Mouse (Mus musculus): Measurements from ENCODE around the gene Arhgef16. TPM values are rescaled to one million over a fixed set of nuclear protein-coding genes. Genes with fewer than 3 reads are reported as not detected.

The Arhgef16 gene
- polyA plus RNA-seq, 1 experiment from 2014 or later: 0.32 TPM

- DNase-seq (ENCODE audit: low spot score) (no peak), ATAC-seq (no peak)
- no peaks in the 10 kb centered on the region for H3K9me3 ChIP-seq (replicated peaks; ENCODE audit: control insufficient read depth, low read length)
- H3K4me2 ChIP-seq (ENCODE audit: low read length): no peak overlapping the region
- 86% methylated on average over 6 of the region's 6 CpGs for WGBS
- H3K27me3 ChIP-seq (replicated peaks; ENCODE audit: control insufficient read depth, insufficient read depth, low read length): no peaks in the 10 kb centered on the region
- H3K36me3 ChIP-seq (ENCODE audit: control insufficient read depth, insufficient read depth, low read length): 0 out of 2 replicates have a peak, but pooled peaks cover 4% of the 10 kb centered on the region
- H3K4me1 ChIP-seq (ENCODE audit: control insufficient read depth, insufficient read depth, low read length): no peaks in the 10 kb centered on the region
- no peak overlapping the region for H3K4me3 ChIP-seq (ENCODE audit: low read depth, low read length)
- H3K9ac ChIP-seq (ENCODE audit: low read length): no peak overlapping the region
- no peak overlapping the region for H3K27ac ChIP-seq (ENCODE audit: low read depth, low read length)
Measured at GRCm38 (mm10) chr4:154267511-154267910, 34.0 kb downstream of the Arhgef16 start.

GRCm38 (mm10) chr4:154262071-154262470, 39.4 kb downstream of the Arhgef16 start:
- no peak for ATAC-seq
- DNase-seq (ENCODE audit: low spot score): no peak
- Histone ChIP-seq H3K4me3 (ENCODE audit: low read depth, low read length) (no peak overlapping the region), H3K36me3 (ENCODE audit: control insufficient read depth, insufficient read depth, low read length) (0 out of 2 replicates have a peak, but pooled peaks cover 4% of the 10 kb centered on the region), H3K27ac (ENCODE audit: low read depth, low read length) (no peak overlapping the region), H3K27me3 (replicated peaks; ENCODE audit: control insufficient read depth, insufficient read depth, low read length) (no peaks in the 10 kb centered on the region), H3K4me2 (ENCODE audit: low read length) (no peak overlapping the region), H3K9me3 (replicated peaks; ENCODE audit: control insufficient read depth, low read length) (no peaks in the 10 kb centered on the region), H3K4me1 (ENCODE audit: control insufficient read depth, insufficient read depth, low read length) (no peaks in the 10 kb centered on the region), H3K9ac (ENCODE audit: low read length) (no peak overlapping the region)
- 43% methylated on average over 4 of the region's 4 CpGs for WGBS

DNA sequence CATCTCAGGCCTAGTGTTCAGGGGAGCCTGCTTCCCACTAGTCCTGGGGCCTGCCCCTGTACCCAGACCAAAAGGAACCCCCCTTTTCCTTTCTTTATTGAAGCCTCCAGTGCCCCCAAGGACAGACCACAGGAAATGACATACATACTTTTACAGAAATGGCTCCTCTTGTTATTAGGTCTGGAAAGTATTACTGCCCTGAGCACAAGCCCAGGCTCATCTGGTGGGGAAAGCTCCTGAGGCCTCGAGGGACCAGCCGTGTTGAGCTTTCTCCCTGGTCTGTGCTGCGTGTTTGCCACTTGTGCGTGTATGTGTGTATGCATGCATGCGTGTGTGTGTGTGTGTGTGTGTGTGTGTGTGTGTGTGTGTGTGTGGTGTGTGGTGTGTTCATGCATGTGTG, 40.7 kb downstream of the Arhgef16 start:
- ATAC-seq (no peak), DNase-seq (ENCODE audit: low spot score) (no peak)
- Histone ChIP-seq H3K9ac (ENCODE audit: low read length) (no peak overlapping the region), H3K4me2 (ENCODE audit: low read length) (no peak overlapping the region), H3K9me3 (replicated peaks; ENCODE audit: control insufficient read depth, low read length) (no peaks in the 10 kb centered on the region), H3K27me3 (replicated peaks; ENCODE audit: control insufficient read depth, insufficient read depth, low read length) (no peaks in the 10 kb centered on the region), H3K27ac (ENCODE audit: low read depth, low read length) (no peak overlapping the region), H3K4me1 (ENCODE audit: control insufficient read depth, insufficient read depth, low read length) (no peaks in the 10 kb centered on the region), H3K4me3 (ENCODE audit: low read depth, low read length) (no peak overlapping the region), H3K36me3 (ENCODE audit: control insufficient read depth, insufficient read depth, low read length) (0 out of 2 replicates have a peak, but pooled peaks cover 4% of the 10 kb centered on the region)
- 90% methylated on average over 5 of the region's 5 CpGs for WGBS

- H3K4me1 ChIP-seq (ENCODE audit: control insufficient read depth, insufficient read depth, low read length): no peaks in the 10 kb centered on the region
- H3K27me3 ChIP-seq (replicated peaks; ENCODE audit: control insufficient read depth, insufficient read depth, low read length): no peaks in the 10 kb centered on the region
- 91% methylated on average over 20 of the region's 20 CpGs for WGBS
- H3K4me2 ChIP-seq (ENCODE audit: low read length): no peak overlapping the region
- no peak for DNase-seq (ENCODE audit: low spot score)
- no peaks in the 10 kb centered on the region for H3K9me3 ChIP-seq (replicated peaks; ENCODE audit: control insufficient read depth, low read length)
- no peak for ATAC-seq
- no peaks in the 10 kb centered on the region for H3K36me3 ChIP-seq (ENCODE audit: control insufficient read depth, insufficient read depth, low read length)
- no peak overlapping the region for H3K4me3 ChIP-seq (ENCODE audit: low read depth, low read length)
- no peak overlapping the region for H3K9ac ChIP-seq (ENCODE audit: low read length)
- no peak overlapping the region for H3K27ac ChIP-seq (ENCODE audit: low read depth, low read length)
Measured at GRCm38 (mm10) chr4:154252537-154253255, 48.8 kb downstream of the Arhgef16 start.

DNA sequence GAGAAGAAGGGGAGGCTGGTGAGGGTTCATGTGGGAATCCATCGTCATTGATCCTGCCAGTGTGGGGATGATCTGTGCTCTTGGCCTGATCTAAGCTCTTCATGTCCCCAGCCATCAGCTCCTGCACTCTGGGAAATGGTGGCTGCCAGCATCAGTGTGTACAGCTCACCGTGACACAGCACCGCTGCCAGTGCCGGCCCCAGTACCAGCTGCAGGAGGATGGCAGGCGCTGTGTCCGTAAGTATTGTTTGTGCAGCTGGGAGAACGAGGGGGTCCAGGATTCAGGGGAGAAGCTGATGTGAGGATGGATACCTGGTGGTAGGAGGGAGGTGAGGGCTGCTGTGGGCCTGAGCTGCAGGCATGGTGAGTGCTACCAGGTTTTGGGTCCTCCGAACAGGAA, 52.2 kb downstream of the Arhgef16 start:
- WGBS: 64% methylated on average over 8 of the region's 8 CpGs
- Histone ChIP-seq H3K4me1 (ENCODE audit: control insufficient read depth, insufficient read depth, low read length) (no peaks in the 10 kb centered on the region), H3K27me3 (replicated peaks; ENCODE audit: control insufficient read depth, insufficient read depth, low read length) (no peaks in the 10 kb centered on the region), H3K4me2 (ENCODE audit: low read length) (no peak overlapping the region), H3K9me3 (replicated peaks; ENCODE audit: control insufficient read depth, low read length) (no peaks in the 10 kb centered on the region), H3K9ac (ENCODE audit: low read length) (peak overlapping the region; percentile 21; the same call in 1 of the 2 replicates), H3K4me3 (ENCODE audit: low read depth, low read length) (no peak overlapping the region), H3K27ac (ENCODE audit: low read depth, low read length) (no peak overlapping the region), H3K36me3 (ENCODE audit: control insufficient read depth, insufficient read depth, low read length) (no peaks in the 10 kb centered on the region)
- DNase-seq (ENCODE audit: low spot score): no peak
- no peak for ATAC-seq

DNA sequence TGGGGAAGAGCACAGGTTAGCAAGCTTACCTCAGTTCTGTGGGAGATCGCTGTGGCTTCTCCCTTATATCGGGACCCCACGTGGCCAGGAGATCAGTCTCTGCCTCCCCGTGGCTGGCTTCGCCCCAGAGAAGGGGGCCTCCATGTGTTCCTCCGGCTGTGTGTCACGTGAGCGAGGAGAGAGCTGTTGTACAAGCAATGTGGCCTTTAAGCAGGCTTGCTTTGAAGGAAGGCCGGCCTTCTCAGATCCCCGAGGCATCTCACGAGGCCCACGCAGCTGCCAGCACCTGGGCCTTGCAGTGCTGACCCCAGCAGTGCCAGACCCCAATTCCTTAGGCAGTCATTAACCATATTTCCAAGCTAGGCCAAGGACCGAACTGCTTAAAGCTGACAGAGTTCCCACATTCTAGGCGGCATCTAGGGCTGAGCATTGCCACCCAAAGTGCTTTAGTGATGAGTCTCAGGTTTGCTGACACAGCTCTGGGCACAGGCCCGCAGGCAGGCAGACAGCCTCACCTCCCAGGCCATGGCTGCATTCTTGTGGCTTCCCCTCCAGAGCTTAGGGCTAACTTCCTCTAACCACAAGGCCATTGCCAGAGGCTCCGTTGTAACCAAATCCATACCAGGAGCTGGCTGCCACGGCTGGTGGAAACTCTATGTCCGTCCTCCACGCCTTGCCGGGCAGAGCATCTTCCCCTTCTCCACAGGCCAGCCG, 53.2 kb downstream of the Arhgef16 start:
- no peak overlapping the region for H3K4me2 ChIP-seq (ENCODE audit: low read length)
- H3K27me3 ChIP-seq (replicated peaks; ENCODE audit: control insufficient read depth, insufficient read depth, low read length): no peaks in the 10 kb centered on the region
- WGBS: 78% methylated on average over 21 of the region's 21 CpGs
- H3K36me3 ChIP-seq (ENCODE audit: control insufficient read depth, insufficient read depth, low read length): no peaks in the 10 kb centered on the region
- H3K4me3 ChIP-seq (ENCODE audit: low read depth, low read length): no peak overlapping the region
- ATAC-seq (no peak), DNase-seq (ENCODE audit: low spot score) (no peak)
- no peak overlapping the region for H3K9ac ChIP-seq (ENCODE audit: low read length)
- no peak overlapping the region for H3K27ac ChIP-seq (ENCODE audit: low read depth, low read length)
- H3K9me3 ChIP-seq (replicated peaks; ENCODE audit: control insufficient read depth, low read length): no peaks in the 10 kb centered on the region
- H3K4me1 ChIP-seq (ENCODE audit: control insufficient read depth, insufficient read depth, low read length): no peaks in the 10 kb centered on the region

- 48% methylated on average over 20 of the region's 22 CpGs for WGBS
- no peak overlapping the region for H3K27ac ChIP-seq (ENCODE audit: low read depth, low read length)
- no peak overlapping the region for H3K9ac ChIP-seq (ENCODE audit: low read length)
- H3K27me3 ChIP-seq (replicated peaks; ENCODE audit: control insufficient read depth, insufficient read depth, low read length): no peaks in the 10 kb centered on the region
- no peak overlapping the region for H3K4me3 ChIP-seq (ENCODE audit: low read depth, low read length)
- H3K9me3 ChIP-seq (replicated peaks; ENCODE audit: control insufficient read depth, low read length): no peaks in the 10 kb centered on the region
- no peak for ATAC-seq
- H3K4me1 ChIP-seq (ENCODE audit: control insufficient read depth, insufficient read depth, low read length): no peaks in the 10 kb centered on the region
- H3K36me3 ChIP-seq (ENCODE audit: control insufficient read depth, insufficient read depth, low read length): no peaks in the 10 kb centered on the region
- no peak for DNase-seq (ENCODE audit: low spot score)
- H3K4me2 ChIP-seq (ENCODE audit: low read length): no peak overlapping the region
Measured at GRCm38 (mm10) chr4:154247207-154248091, 54.0 kb downstream of the Arhgef16 start.

- Histone ChIP-seq H3K27ac (ENCODE audit: low read depth, low read length) (no peak overlapping the region), H3K4me2 (ENCODE audit: low read length) (0 out of 2 replicates have a peak overlapping the region, but pooled peaks have one; percentile 20), H3K36me3 (ENCODE audit: control insufficient read depth, insufficient read depth, low read length) (no peaks in the 10 kb centered on the region), H3K4me3 (ENCODE audit: low read depth, low read length) (no peak overlapping the region), H3K4me1 (ENCODE audit: control insufficient read depth, insufficient read depth, low read length) (no peaks in the 10 kb centered on the region), H3K9ac (ENCODE audit: low read length) (no peak overlapping the region), H3K27me3 (replicated peaks; ENCODE audit: control insufficient read depth, insufficient read depth, low read length) (no peaks in the 10 kb centered on the region), H3K9me3 (replicated peaks; ENCODE audit: control insufficient read depth, low read length) (no peaks in the 10 kb centered on the region)
- DNase-seq (ENCODE audit: low spot score) (peak; percentile 67), ATAC-seq (peak; percentile 47)
- 8% methylated on average over 17 of the region's 19 CpGs for WGBS
Measured at GRCm38 (mm10) chr4:154246115-154247040, 55.1 kb downstream of the Arhgef16 start.

Measured in forebrain, embryonic 14.5 days (tissue).